Mouse (Mus musculus): ENCODE measurements around the gene Ooep. TPM values are rescaled to one million over a fixed set of nuclear protein-coding genes. Genes with fewer than 3 reads are reported as not detected.

Ooep gene
- polyA plus RNA-seq (2014; fragmentation: Nextera tagmentation; extraction: Ambion mirVana), result 0.51 and 0.66 TPM in 2 replicates

DNA sequence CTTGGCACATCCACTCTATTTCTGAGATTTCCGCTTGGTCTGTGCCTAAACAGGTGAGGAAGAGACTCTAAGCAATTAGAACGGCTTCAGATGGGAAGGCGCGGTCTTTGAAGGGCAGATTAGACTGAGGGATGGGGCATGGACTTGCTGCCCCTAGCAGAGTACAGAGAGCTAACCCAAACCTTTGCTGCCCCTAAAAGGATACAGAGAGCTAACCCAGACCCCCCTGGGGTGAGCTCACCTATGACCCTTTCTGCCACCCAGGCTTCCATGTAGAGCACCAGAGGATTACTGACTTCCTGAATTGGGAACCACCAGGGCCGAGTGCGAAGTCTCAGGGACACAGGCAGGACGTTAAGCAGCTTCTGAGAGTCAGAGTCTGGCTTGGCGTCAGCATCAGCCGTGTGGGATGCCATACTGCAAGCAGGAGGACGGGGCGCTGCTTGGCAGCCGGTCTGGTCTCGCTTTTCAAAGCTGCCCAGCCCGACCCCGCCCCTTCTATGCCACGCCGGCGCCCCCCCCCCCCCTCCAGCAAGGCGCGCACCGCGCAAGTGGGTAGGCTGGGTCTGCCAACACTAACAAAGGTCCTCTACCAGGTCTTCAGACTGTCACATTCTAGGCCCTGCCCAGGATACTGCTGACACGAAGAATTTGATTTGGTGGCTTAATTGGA, at the start of gene Ooep:
Gene Ooep, minus strand, starts transcription at position 613 of the 673 bp plus-strand sequence.
- H3K4me3 ChIP-seq (ENCODE audit: control insufficient read depth in 1 of 2, insufficient read depth in 1 of 2, low read depth in 1 of 2, low read length in 2 of 2), result peak within 1 kb of the TSS; percentile 22 to 28
- no peaks in the 10 kb centered on the region for H3K36me3 ChIP-seq (ENCODE audit: control insufficient read depth, insufficient read depth, low read length)
- H3K4me1 ChIP-seq (ENCODE audit: control insufficient read depth in 2 of 2, insufficient read depth in 2 of 2, low read length in 2 of 2), result peaks cover 4 to 6% of the 10 kb centered on the region in 2 experiments; a peak in 2 of 4 replicates
- H3K27me3 ChIP-seq (ENCODE audit: control insufficient read depth, insufficient read depth, low read length), result no peaks in the 10 kb centered on the region
- peak within 1 kb of the TSS; percentile 4; the same call in 1 of the 2 replicates for H3K9ac ChIP-seq (ENCODE audit: low read length)
- peak; percentile 76 for ATAC-seq (ENCODE audit: insufficient number of reproducible peaks, insufficient read depth, low FRiP score, low read depth)
- WGBS, result 4% methylated on average over 23 of the region's 23 CpGs
- H3K4me2 ChIP-seq (ENCODE audit: low read length), result peak within 1 kb of the TSS; percentile 65
- H3K27ac ChIP-seq (replicated peaks in 1 of 2; ENCODE audit: control insufficient read depth in 1 of 2, insufficient read depth in 1 of 2, low read depth in 2 of 2, low read length in 2 of 2), result no peak within 1 kb of the TSS
- no peaks in the 10 kb centered on the region for H3K9me3 ChIP-seq (ENCODE audit: control insufficient read depth, low read length)

DNA sequence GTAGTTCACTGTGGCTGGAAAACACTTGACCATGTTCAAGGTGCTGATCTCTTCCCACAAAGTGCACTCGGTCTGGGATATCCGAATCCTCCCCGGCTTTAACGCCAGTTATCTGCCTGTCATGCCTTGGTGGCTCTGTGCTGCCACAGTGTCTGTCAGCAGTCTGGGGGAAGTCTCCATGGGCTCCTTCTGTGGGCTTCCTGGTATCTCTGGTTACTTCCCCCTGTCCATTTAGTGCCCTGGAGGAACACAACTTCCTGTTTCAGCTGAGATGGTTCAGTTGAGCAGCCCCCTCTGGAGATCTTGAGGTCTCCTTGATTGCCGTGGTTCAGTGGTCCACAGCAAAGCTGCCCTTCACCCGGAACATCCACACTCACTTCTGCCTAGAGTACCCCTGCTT, 49.7 kb upstream of the Ooep start:
- WGBS, result 51% methylated on average over 6 of the region's 6 CpGs
- no peak overlapping the region for H3K27ac ChIP-seq (replicated peaks in 1 of 2; ENCODE audit: control insufficient read depth in 1 of 2, insufficient read depth in 1 of 2, low read depth in 2 of 2, low read length in 2 of 2)
- no peak for ATAC-seq (ENCODE audit: insufficient number of reproducible peaks, insufficient read depth, low FRiP score, low read depth)
- H3K27me3 ChIP-seq (ENCODE audit: control insufficient read depth, insufficient read depth, low read length), result no peaks in the 10 kb centered on the region
- H3K4me2 ChIP-seq (ENCODE audit: low read length), result no peak overlapping the region
- no peaks in the 10 kb centered on the region for H3K9me3 ChIP-seq (ENCODE audit: control insufficient read depth, low read length)
- no peak overlapping the region for H3K4me3 ChIP-seq (ENCODE audit: control insufficient read depth in 1 of 2, insufficient read depth in 1 of 2, low read depth in 1 of 2, low read length in 2 of 2)
- H3K36me3 ChIP-seq (ENCODE audit: control insufficient read depth, insufficient read depth, low read length), result no peaks in the 10 kb centered on the region
- no peak overlapping the region for H3K9ac ChIP-seq (ENCODE audit: low read length)
- peaks cover 0 to 6% of the 10 kb centered on the region in 2 experiments; a peak in 1 of 4 replicates for H3K4me1 ChIP-seq (ENCODE audit: control insufficient read depth in 2 of 2, insufficient read depth in 2 of 2, low read length in 2 of 2)

DNA sequence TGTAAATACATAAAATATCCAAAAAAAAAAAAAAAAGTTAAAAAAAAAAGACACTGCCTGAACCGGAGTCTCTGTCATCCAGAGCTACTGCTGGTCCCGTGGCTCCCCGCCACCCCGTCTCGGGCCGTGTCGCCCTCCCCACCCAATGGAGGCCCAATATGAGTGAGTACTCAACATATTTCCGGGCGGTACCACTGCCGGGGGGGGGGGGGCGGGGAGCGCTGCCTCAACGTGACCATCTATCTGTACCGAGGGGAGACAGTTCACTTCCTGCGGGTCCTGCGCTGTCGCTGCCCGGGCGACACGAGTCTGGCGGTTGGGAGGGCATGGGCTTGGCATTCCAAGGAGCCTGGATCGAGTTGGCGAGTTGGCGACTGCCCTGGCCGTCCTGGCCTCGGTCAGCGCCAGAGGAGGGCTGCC, 48.8 kb upstream of the Ooep start:
- H3K9ac ChIP-seq (ENCODE audit: low read length), result peak overlapping the region; percentile 59
- no peaks in the 10 kb centered on the region for H3K36me3 ChIP-seq (ENCODE audit: control insufficient read depth, insufficient read depth, low read length)
- 15% methylated on average over 23 of the region's 27 CpGs for WGBS
- no peaks in the 10 kb centered on the region for H3K9me3 ChIP-seq (ENCODE audit: control insufficient read depth, low read length)
- ATAC-seq (ENCODE audit: insufficient number of reproducible peaks, insufficient read depth, low FRiP score, low read depth), result no peak
- H3K27me3 ChIP-seq (ENCODE audit: control insufficient read depth, insufficient read depth, low read length), result no peaks in the 10 kb centered on the region
- no peak overlapping the region for H3K27ac ChIP-seq (replicated peaks in 1 of 2; ENCODE audit: control insufficient read depth in 1 of 2, insufficient read depth in 1 of 2, low read depth in 2 of 2, low read length in 2 of 2)
- peak overlapping the region; percentile 77 for H3K4me2 ChIP-seq (ENCODE audit: low read length)
- peaks cover 0 to 6% of the 10 kb centered on the region in 2 experiments; a peak in 1 of 4 replicates for H3K4me1 ChIP-seq (ENCODE audit: control insufficient read depth in 2 of 2, insufficient read depth in 2 of 2, low read length in 2 of 2)
- H3K4me3 ChIP-seq (ENCODE audit: control insufficient read depth in 1 of 2, insufficient read depth in 1 of 2, low read depth in 1 of 2, low read length in 2 of 2), result peak overlapping the region; percentile 33 to 35

DNA sequence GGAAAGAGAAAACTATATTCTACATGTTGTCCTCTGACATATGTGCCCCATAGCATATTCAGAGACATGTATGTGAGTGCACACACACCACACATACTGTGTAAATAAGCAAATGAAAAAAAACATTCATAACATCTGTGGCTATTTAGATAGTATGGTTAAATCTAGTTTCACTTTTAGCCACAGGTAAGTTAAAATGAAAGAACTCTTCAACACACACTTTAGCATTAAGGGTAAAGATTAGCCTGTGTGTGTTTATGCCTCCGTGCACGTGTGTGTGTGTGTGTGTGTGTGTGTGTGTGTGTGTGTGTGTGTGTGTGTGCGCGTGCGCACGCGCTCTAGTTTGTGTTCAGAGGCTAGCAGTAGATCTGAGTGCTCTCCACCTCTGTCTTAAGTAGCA, 23.1 kb upstream of the Ooep start:
- no peak overlapping the region for H3K4me2 ChIP-seq (ENCODE audit: low read length)
- H3K36me3 ChIP-seq (ENCODE audit: control insufficient read depth, insufficient read depth, low read length), result no peaks in the 10 kb centered on the region
- no peaks in the 10 kb centered on the region for H3K9me3 ChIP-seq (ENCODE audit: control insufficient read depth, low read length)
- no peak overlapping the region for H3K27ac ChIP-seq (replicated peaks in 1 of 2; ENCODE audit: control insufficient read depth in 1 of 2, insufficient read depth in 1 of 2, low read depth in 2 of 2, low read length in 2 of 2)
- WGBS, result 83% methylated on average over 7 of the region's 7 CpGs
- H3K9ac ChIP-seq (ENCODE audit: low read length), result no peak overlapping the region
- H3K4me3 ChIP-seq (ENCODE audit: control insufficient read depth in 1 of 2, insufficient read depth in 1 of 2, low read depth in 1 of 2, low read length in 2 of 2), result no peak overlapping the region
- no peak for ATAC-seq (ENCODE audit: insufficient number of reproducible peaks, insufficient read depth, low FRiP score, low read depth)
- no peaks in the 10 kb centered on the region for H3K4me1 ChIP-seq (ENCODE audit: control insufficient read depth in 2 of 2, insufficient read depth in 2 of 2, low read length in 2 of 2)
- peaks cover 13% of the 10 kb centered on the region for H3K27me3 ChIP-seq (ENCODE audit: control insufficient read depth, insufficient read depth, low read length)

DNA sequence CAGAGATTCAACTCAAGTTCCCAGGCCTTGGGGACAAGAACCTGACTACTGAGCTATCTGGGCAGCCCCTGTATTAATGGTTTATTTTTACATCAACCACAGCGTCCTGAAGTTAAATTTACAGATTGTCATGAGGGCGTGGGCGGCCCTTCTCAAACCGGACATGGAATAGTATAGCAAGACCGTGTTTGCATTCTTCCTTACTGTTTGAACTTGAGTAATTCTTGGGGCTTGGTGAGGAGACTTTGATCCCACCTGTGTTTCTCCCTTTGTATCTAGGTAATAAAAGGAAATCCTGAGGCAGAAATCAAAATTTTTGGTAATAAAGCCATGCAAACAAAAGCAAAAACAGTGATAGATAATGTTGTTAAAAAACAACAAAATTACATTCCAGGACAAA, 22.0 kb upstream of the Ooep start:
- H3K36me3 ChIP-seq (ENCODE audit: control insufficient read depth, insufficient read depth, low read length), result no peaks in the 10 kb centered on the region
- H3K9me3 ChIP-seq (ENCODE audit: control insufficient read depth, low read length), result no peaks in the 10 kb centered on the region
- no peak overlapping the region for H3K4me3 ChIP-seq (ENCODE audit: control insufficient read depth in 1 of 2, insufficient read depth in 1 of 2, low read depth in 1 of 2, low read length in 2 of 2)
- H3K9ac ChIP-seq (ENCODE audit: low read length), result no peak overlapping the region
- 74% methylated on average over 5 of the region's 5 CpGs for WGBS
- no peak overlapping the region for H3K4me2 ChIP-seq (ENCODE audit: low read length)
- H3K4me1 ChIP-seq (ENCODE audit: control insufficient read depth in 2 of 2, insufficient read depth in 2 of 2, low read length in 2 of 2), result peaks cover 4 to 7% of the 10 kb centered on the region in 2 experiments; a peak in 3 of 4 replicates
- no peak for ATAC-seq (ENCODE audit: insufficient number of reproducible peaks, insufficient read depth, low FRiP score, low read depth)
- no peak overlapping the region for H3K27ac ChIP-seq (replicated peaks in 1 of 2; ENCODE audit: control insufficient read depth in 1 of 2, insufficient read depth in 1 of 2, low read depth in 2 of 2, low read length in 2 of 2)
- H3K27me3 ChIP-seq (ENCODE audit: control insufficient read depth, insufficient read depth, low read length), result peaks cover 22% of the 10 kb centered on the region

DNA sequence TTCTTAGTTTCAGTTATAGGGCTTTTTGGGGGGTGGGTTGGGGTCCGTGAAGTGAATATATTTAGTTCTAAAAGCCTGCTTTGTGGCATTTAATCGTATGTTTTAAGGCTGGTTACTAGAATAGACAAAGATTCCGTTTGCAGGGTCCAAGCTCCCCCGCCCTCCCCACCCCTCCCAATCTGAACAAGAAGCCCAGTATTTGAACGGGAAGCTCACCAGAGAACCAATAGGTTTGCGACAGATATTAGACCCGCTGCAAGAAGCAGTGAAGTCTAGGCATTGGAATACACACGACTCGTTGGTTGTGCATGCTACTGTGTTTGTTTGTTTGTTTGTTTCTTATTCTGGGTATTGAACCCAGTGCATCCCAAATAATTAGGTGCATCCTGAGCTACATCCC, 18.0 kb upstream of the Ooep start:
- Histone ChIP-seq H3K4me1 (ENCODE audit: control insufficient read depth in 2 of 2, insufficient read depth in 2 of 2, low read length in 2 of 2) (peaks cover 4 to 10% of the 10 kb centered on the region in 2 experiments; a peak in 3 of 4 replicates), H3K4me2 (ENCODE audit: low read length) (peak overlapping the region; percentile 74), H3K4me3 (ENCODE audit: control insufficient read depth in 1 of 2, insufficient read depth in 1 of 2, low read depth in 1 of 2, low read length in 2 of 2) (peak overlapping the region in 1 of 2 experiments; percentile 45; a peak in 2 of 4 replicates), H3K27ac (replicated peaks in 1 of 2; ENCODE audit: control insufficient read depth in 1 of 2, insufficient read depth in 1 of 2, low read depth in 2 of 2, low read length in 2 of 2) (no peak overlapping the region), H3K36me3 (ENCODE audit: control insufficient read depth, insufficient read depth, low read length) (no peaks in the 10 kb centered on the region), H3K27me3 (ENCODE audit: control insufficient read depth, insufficient read depth, low read length) (peaks cover 54% of the 10 kb centered on the region), H3K9ac (ENCODE audit: low read length) (no peak overlapping the region), H3K9me3 (ENCODE audit: control insufficient read depth, low read length) (no peaks in the 10 kb centered on the region)
- 59% methylated on average over 9 of the region's 9 CpGs for WGBS
- no peak for ATAC-seq (ENCODE audit: insufficient number of reproducible peaks, insufficient read depth, low FRiP score, low read depth)

DNA sequence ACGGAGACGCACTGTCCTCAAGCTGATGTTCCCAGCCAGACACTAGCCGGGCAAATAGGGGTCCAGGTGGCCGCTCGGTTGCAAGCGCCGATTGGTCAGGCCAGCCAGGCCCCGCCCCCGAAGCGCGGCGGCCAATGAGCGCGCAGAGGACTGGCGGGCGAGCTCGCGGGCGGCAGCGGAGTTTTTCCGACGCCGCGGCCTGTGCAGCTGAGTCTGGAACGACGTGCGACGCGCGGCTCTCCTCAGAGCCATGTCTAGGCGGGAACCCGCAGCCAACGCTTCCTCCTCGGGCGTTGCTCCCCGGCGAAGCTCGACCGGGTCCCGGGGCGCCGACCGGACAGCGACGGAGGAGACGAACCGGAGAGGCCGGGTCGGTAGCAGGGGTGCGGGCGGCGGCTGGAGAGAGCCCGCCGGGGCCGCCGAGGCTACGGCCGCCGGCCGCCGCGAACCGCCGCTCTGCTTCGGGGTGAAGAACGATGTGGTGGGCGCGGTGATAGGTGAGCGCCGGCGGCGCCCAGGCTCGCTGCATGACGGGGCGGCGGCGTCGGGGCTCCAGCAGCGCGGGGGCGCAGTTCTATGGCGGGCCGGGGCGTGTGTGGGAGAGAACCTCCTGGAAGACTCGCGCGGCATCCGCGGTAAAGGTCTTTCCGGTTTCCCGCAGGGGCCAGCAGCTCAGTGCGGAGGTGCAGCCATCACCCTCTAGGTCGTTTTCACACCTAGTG, 17.3 kb upstream of the Ooep start, which contains the start of gene Ddx43:
Gene Ddx43, plus strand, starts transcription at position 148 of the 722 bp plus-strand sequence.
- peaks cover 4 to 10% of the 10 kb centered on the region in 2 experiments; a peak in 3 of 4 replicates for H3K4me1 ChIP-seq (ENCODE audit: control insufficient read depth in 2 of 2, insufficient read depth in 2 of 2, low read length in 2 of 2)
- no peaks in the 10 kb centered on the region for H3K36me3 ChIP-seq (ENCODE audit: control insufficient read depth, insufficient read depth, low read length)
- H3K4me2 ChIP-seq (ENCODE audit: low read length), result peak within 1 kb of the TSS; percentile 74
- H3K27me3 ChIP-seq (ENCODE audit: control insufficient read depth, insufficient read depth, low read length), result peaks cover 54% of the 10 kb centered on the region
- peak; percentile 64; the same call in 1 of the 2 replicates for ATAC-seq (ENCODE audit: insufficient number of reproducible peaks, insufficient read depth, low FRiP score, low read depth)
- peak within 1 kb of the TSS; percentile 36 to 45 for H3K4me3 ChIP-seq (ENCODE audit: control insufficient read depth in 1 of 2, insufficient read depth in 1 of 2, low read depth in 1 of 2, low read length in 2 of 2)
- WGBS, result 3% methylated on average over 92 of the region's 93 CpGs
- no peaks in the 10 kb centered on the region for H3K9me3 ChIP-seq (ENCODE audit: control insufficient read depth, low read length)
- peak within 1 kb of the TSS; percentile 47; the same call in 1 of the 2 replicates for H3K9ac ChIP-seq (ENCODE audit: low read length)
- no peak within 1 kb of the TSS for H3K27ac ChIP-seq (replicated peaks in 1 of 2; ENCODE audit: control insufficient read depth in 1 of 2, insufficient read depth in 1 of 2, low read depth in 2 of 2, low read length in 2 of 2)
